Mouse (Mus musculus) lung, postnatal 0 days (tissue): Measurements from ENCODE around the gene Fam193a. TPM values are rescaled to one million over a fixed set of nuclear protein-coding genes. Genes with fewer than 3 reads are reported as not detected.
A peak's percentile ranks its signal among the peaks of the same experiment; 100 is the strongest.

Experiments
- ATAC-seq: fragments of 200-750 bp; cut with Nextera tagmentation; 2 replicates; pipeline ENCODE4 v1.8.0; 2017; ENCODE audit warnings: moderate library complexity
- DNase-seq: peaks from one replicate; pipeline ENCODE4 v3.0.0-alpha.2; 2016; ENCODE audit warnings: low spot score
- H3K27ac ChIP-seq: fragments of 300-500 bp; sonication (generic); 2 replicates; pipeline ENCODE4 v1.5.1; 2014; ENCODE audit warnings: antibody characterized with exemption, mild to moderate bottlenecking, low read length, mixed read lengths
- H3K27me3 ChIP-seq: fragments of 300-500 bp; sonication (generic); replicated peaks from 2 replicates; pipeline ENCODE4 v1.6.1; 2014; ENCODE audit warnings: low read length, mixed read lengths; ENCODE audit not compliant: insufficient read depth
- H3K36me3 ChIP-seq: fragments of 300-500 bp; sonication (generic); 2 replicates; pipeline ENCODE4 v1.6.1; 2014; ENCODE audit warnings: low read length, mixed read lengths; ENCODE audit not compliant: insufficient read depth
- H3K4me1 ChIP-seq: fragments of 300-500 bp; sonication (generic); 2 replicates; pipeline ENCODE4 v1.6.1; 2014; ENCODE audit warnings: antibody characterized with exemption, low read depth, low read length, mixed read lengths; ENCODE audit not compliant: insufficient read depth
- H3K4me2 ChIP-seq: fragments of 300-500 bp; sonication (generic); replicated peaks from 2 replicates; pipeline ENCODE4 v1.6.1; 2014; ENCODE audit warnings: low read depth, mild to moderate bottlenecking, low read length, moderate library complexity, mixed read lengths
- H3K4me3 ChIP-seq: fragments of 300-500 bp; sonication (generic); 2 replicates; pipeline ENCODE4 v1.5.1; 2014; ENCODE audit warnings: low read depth, low read length
- H3K9ac ChIP-seq: fragments of 300-500 bp; sonication (generic); replicated peaks from 2 replicates; pipeline ENCODE4 v1.6.1; 2014; ENCODE audit warnings: low read depth, mild to moderate bottlenecking
- H3K9me3 ChIP-seq: fragments of 300-500 bp; sonication (generic); 2 replicates; pipeline ENCODE4 v1.6.1; 2016; ENCODE audit warnings: low read length, mixed read lengths
- CTCF ChIP-seq: IDR thresholded peaks from 2 replicates; pipeline ENCODE4 v1.5.1; 2016; ENCODE audit warnings: antibody characterized with exemption, mild to moderate bottlenecking
- EP300 ChIP-seq: IDR thresholded peaks from 2 replicates; pipeline ENCODE4 v1.6.1; 2016; ENCODE audit warnings: antibody characterized with exemption, mild to moderate bottlenecking, control low read depth
- WGBS: fragments of 180-500 bp; shearing (Covaris S2); extraction: QIAGEN DNeasy Blood & Tissue Kit; methylation state at CpG from one replicate; pipeline ENCODE4 v1.1.7; 2014; 5-methylcytosine and 5-hydroxymethylcytosine counted together
- polyA plus RNA-seq: library from polyadenylated mRNA; unstranded; fragments of >200 nt; fragmentation: Nextera tagmentation; extraction: Ambion mirVana; gene quantifications from 2 replicates; pipeline ENCODE4 v1.2.1, GENCODE M21; 2015

Fam193a gene
- 7.0 and 7.9 TPM in 2 replicates for polyA plus RNA-seq

GRCm38 (mm10) chr5:34369341-34370021, at the start of gene Fam193a:
TSS of gene Fam193a (plus strand) at chr5:34369933.
- under 1% methylated on average over 27 of the region's 64 CpGs for WGBS
- H3K4me1 ChIP-seq = peaks cover 10% of the 10 kb centered on the region; the same call in 1 of the 2 replicates
- no peaks in the 10 kb centered on the region for H3K9me3 ChIP-seq
- peak within 1 kb of the TSS; percentile 96 for H3K9ac ChIP-seq
- peak; percentile 97 for DNase-seq
- peak within 1 kb of the TSS; percentile 88 for H3K4me3 ChIP-seq
- H3K36me3 ChIP-seq = no peaks in the 10 kb centered on the region
- H3K27ac ChIP-seq = peak within 1 kb of the TSS; percentile 88
- ATAC-seq = peak; percentile 100
- H3K27me3 ChIP-seq = no peaks in the 10 kb centered on the region
- peak within 1 kb of the TSS; percentile 73 for H3K4me2 ChIP-seq
- no peak for TF ChIP-seq CTCF
- no peak for TF ChIP-seq EP300

GRCm38 (mm10) chr5:34321236-34321635, 48.5 kb upstream of the Fam193a start:
- H3K36me3 ChIP-seq = no peaks in the 10 kb centered on the region
- H3K4me2 ChIP-seq = no peak overlapping the region
- H3K9ac ChIP-seq = no peak overlapping the region
- no peak overlapping the region for H3K27ac ChIP-seq
- no peak overlapping the region for H3K4me3 ChIP-seq
- ATAC-seq (no peak), DNase-seq (no peak)
- H3K4me1 ChIP-seq = no peaks in the 10 kb centered on the region
- no peaks in the 10 kb centered on the region for H3K27me3 ChIP-seq
- WGBS = 83% methylated on average over 4 of the region's 4 CpGs
- no peak for TF ChIP-seq CTCF
- no peak for TF ChIP-seq EP300
- no peaks in the 10 kb centered on the region for H3K9me3 ChIP-seq

- no peaks in the 10 kb centered on the region for H3K27me3 ChIP-seq
- H3K36me3 ChIP-seq = no peaks in the 10 kb centered on the region
- no peaks in the 10 kb centered on the region for H3K4me1 ChIP-seq
- no peak overlapping the region for H3K27ac ChIP-seq
- no peak overlapping the region for H3K4me2 ChIP-seq
- ATAC-seq (no peak), DNase-seq (no peak)
- no peak overlapping the region for H3K4me3 ChIP-seq
- no peak overlapping the region for H3K9ac ChIP-seq
- no peaks in the 10 kb centered on the region for H3K9me3 ChIP-seq
- TF ChIP-seq EP300 = no peak
- no peak for TF ChIP-seq CTCF
Observed at GRCm38 (mm10) chr5:34325286-34325685, 44.4 kb upstream of the Fam193a start.

GRCm38 (mm10) chr5:34326249-34326691, 43.5 kb upstream of the Fam193a start:
- H3K9me3 ChIP-seq = no peaks in the 10 kb centered on the region
- WGBS = 12% methylated on average over 4 of the region's 4 CpGs
- H3K27me3 ChIP-seq = no peaks in the 10 kb centered on the region
- no peak overlapping the region for H3K9ac ChIP-seq
- H3K4me1 ChIP-seq = no peaks in the 10 kb centered on the region
- TF ChIP-seq EP300 = peak; percentile 26; the same call in 1 of the 2 replicates
- no peak for TF ChIP-seq CTCF
- ATAC-seq = peak; percentile 81
- H3K4me3 ChIP-seq = no peak overlapping the region
- peak; percentile 74 for DNase-seq
- H3K27ac ChIP-seq = no peak overlapping the region
- H3K36me3 ChIP-seq = no peaks in the 10 kb centered on the region
- H3K4me2 ChIP-seq = 0 out of 2 replicates have a peak overlapping the region, but pooled peaks have one; percentile 53

GRCm38 (mm10) chr5:34326875-34327576, 42.7 kb upstream of the Fam193a start:
- DNase-seq = no peak

GRCm38 (mm10) chr5:34330136-34330535, 39.6 kb upstream of the Fam193a start:
- no peaks in the 10 kb centered on the region for H3K9me3 ChIP-seq
- H3K4me3 ChIP-seq = no peak overlapping the region
- 82% methylated on average over 2 of the region's 2 CpGs for WGBS

More at GRCm38 (mm10) chr5:34326875-34327576, 42.7 kb upstream of the Fam193a start:
- H3K4me2 ChIP-seq = peak overlapping the region; percentile 53
- H3K4me3 ChIP-seq = 0 out of 2 replicates have a peak overlapping the region, but pooled peaks have one; percentile 15
- H3K9me3 ChIP-seq = no peaks in the 10 kb centered on the region
- H3K27ac ChIP-seq = no peak overlapping the region
- H3K27me3 ChIP-seq = no peaks in the 10 kb centered on the region
- H3K9ac ChIP-seq = 0 out of 2 replicates have a peak overlapping the region, but pooled peaks have one; percentile 12
- WGBS = 14% methylated on average over 31 of the region's 31 CpGs
- no peaks in the 10 kb centered on the region for H3K4me1 ChIP-seq
- TF ChIP-seq EP300 = no peak
- no peak for TF ChIP-seq CTCF
- peak; percentile 38 for ATAC-seq
- no peaks in the 10 kb centered on the region for H3K36me3 ChIP-seq

More at GRCm38 (mm10) chr5:34330136-34330535, 39.6 kb upstream of the Fam193a start:
- DNase-seq = no peak
- Histone ChIP-seq H3K4me2 (no peak overlapping the region), H3K27ac (no peak overlapping the region), H3K36me3 (no peaks in the 10 kb centered on the region), H3K9ac (no peak overlapping the region), H3K27me3 (no peaks in the 10 kb centered on the region), H3K4me1 (no peaks in the 10 kb centered on the region)
- TF ChIP-seq CTCF (no peak), EP300 (no peak)
- ATAC-seq = no peak
